Mouse (Mus musculus): Measurements from ENCODE around the gene 2700081O15Rik. TPM values are rescaled to one million over a fixed set of nuclear protein-coding genes. Genes with fewer than 3 reads are reported as not detected.
"Not testable (repeated sequence)": the region's sequence is repeated elsewhere in the genome, so short reads cannot be mapped to it uniquely, and the experiment has no call there.

The 2700081O15Rik gene
- polyA plus RNA-seq, 1 experiment from 2014 or later = 16.0 TPM

GRCm38 (mm10) chr19:7398898-7399297 lies 18.5 kb upstream of the 2700081O15Rik start:
- ATAC-seq (ENCODE audit: low FRiP score); H3K4me1 ChIP-seq; H3K4me3 ChIP-seq (replicated peaks); H3K4me2 ChIP-seq; H3K9ac ChIP-seq (replicated peaks); H3K27ac ChIP-seq (replicated peaks); H3K27me3 ChIP-seq (replicated peaks); H3K36me3 ChIP-seq; H3K9me3 ChIP-seq (replicated peaks): not testable (repeated sequence)
- 37% methylated on average over 24 of the region's 24 CpGs for WGBS

- Histone ChIP-seq H3K27ac (replicated peaks) (no peak overlapping the region), H3K4me1 (no peaks in the 10 kb centered on the region), H3K27me3 (replicated peaks) (no peaks in the 10 kb centered on the region), H3K4me2 (no peak overlapping the region), H3K9me3 (replicated peaks) (no peaks in the 10 kb centered on the region), H3K4me3 (replicated peaks) (no peak overlapping the region), H3K36me3 (no peaks in the 10 kb centered on the region), H3K9ac (replicated peaks) (no peak overlapping the region)
- 80% methylated on average over 11 of the region's 11 CpGs for WGBS
- no peak for ATAC-seq (ENCODE audit: low FRiP score)
Measured at GRCm38 (mm10) chr19:7400635-7401034, 16.8 kb upstream of the 2700081O15Rik start.

GRCm38 (mm10) chr19:7404623-7405229 lies 12.7 kb upstream of the 2700081O15Rik start:
- Histone ChIP-seq H3K9ac (replicated peaks) (no peak overlapping the region), H3K4me3 (replicated peaks) (no peak overlapping the region), H3K27me3 (replicated peaks) (no peaks in the 10 kb centered on the region), H3K9me3 (replicated peaks) (no peaks in the 10 kb centered on the region), H3K4me1 (no peaks in the 10 kb centered on the region), H3K27ac (replicated peaks) (no peak overlapping the region), H3K36me3 (no peaks in the 10 kb centered on the region), H3K4me2 (no peak overlapping the region)
- 75% methylated on average over 9 of the region's 9 CpGs for WGBS
- ATAC-seq (ENCODE audit: low FRiP score) = no peak

- no peak overlapping the region for H3K9ac ChIP-seq (replicated peaks)
- peaks cover 13% of the 10 kb centered on the region for H3K4me1 ChIP-seq
- 59% methylated on average over 2 of the region's 2 CpGs for WGBS
- H3K27me3 ChIP-seq (replicated peaks) = no peaks in the 10 kb centered on the region
- H3K9me3 ChIP-seq (replicated peaks) = no peaks in the 10 kb centered on the region
- no peak overlapping the region for H3K4me3 ChIP-seq (replicated peaks)
- H3K4me2 ChIP-seq = no peak overlapping the region
- no peak overlapping the region for H3K27ac ChIP-seq (replicated peaks)
- no peaks in the 10 kb centered on the region for H3K36me3 ChIP-seq
- no peak for ATAC-seq (ENCODE audit: low FRiP score)
Measured at GRCm38 (mm10) chr19:7412361-7412760, 5.1 kb upstream of the 2700081O15Rik start.

- Histone ChIP-seq H3K9ac (replicated peaks) (peak overlapping the region; percentile 99), H3K4me2 (peak overlapping the region; percentile 85), H3K36me3 (0 out of 2 replicates have a peak, but pooled peaks cover 4% of the 10 kb centered on the region), H3K27me3 (replicated peaks) (no peaks in the 10 kb centered on the region), H3K27ac (replicated peaks) (peak overlapping the region; percentile 99), H3K4me3 (replicated peaks) (peak overlapping the region; percentile 85), H3K4me1 (peaks cover 39% of the 10 kb centered on the region), H3K9me3 (replicated peaks) (no peaks in the 10 kb centered on the region)
- ATAC-seq (ENCODE audit: low FRiP score) = no peak
- WGBS = 20% methylated on average over 22 of the region's 22 CpGs
Measured at GRCm38 (mm10) chr19:7415916-7416833, 1.2 kb upstream of the 2700081O15Rik start.

GRCm38 (mm10) chr19:7417911-7418849 lies 755 bp downstream of the 2700081O15Rik start:
- Histone ChIP-seq H3K4me2 (peak overlapping the region; percentile 85), H3K36me3 (0 out of 2 replicates have a peak, but pooled peaks cover 7% of the 10 kb centered on the region), H3K27ac (replicated peaks) (peak overlapping the region; percentile 99), H3K9me3 (replicated peaks) (no peaks in the 10 kb centered on the region), H3K4me1 (peaks cover 59% of the 10 kb centered on the region), H3K4me3 (replicated peaks) (peak overlapping the region; percentile 85), H3K9ac (replicated peaks) (peak overlapping the region; percentile 99), H3K27me3 (replicated peaks) (no peaks in the 10 kb centered on the region)
- WGBS = under 1% methylated on average over 57 of the region's 59 CpGs
- ATAC-seq (ENCODE audit: low FRiP score) = peak; percentile 71

GRCm38 (mm10) chr19:7419134-7419533 lies 1.7 kb downstream of the 2700081O15Rik start:
- Histone ChIP-seq H3K9me3 (replicated peaks) (no peaks in the 10 kb centered on the region), H3K4me2 (peak overlapping the region; percentile 85), H3K4me1 (peaks cover 68% of the 10 kb centered on the region), H3K27ac (replicated peaks) (peak overlapping the region; percentile 99), H3K36me3 (0 out of 2 replicates have a peak, but pooled peaks cover 7% of the 10 kb centered on the region), H3K4me3 (replicated peaks) (peak overlapping the region; percentile 85), H3K9ac (replicated peaks) (peak overlapping the region; percentile 99), H3K27me3 (replicated peaks) (no peaks in the 10 kb centered on the region)
- no peak for ATAC-seq (ENCODE audit: low FRiP score)
- 12% methylated on average over 6 of the region's 6 CpGs for WGBS

- Histone ChIP-seq H3K4me1 (peaks cover 78% of the 10 kb centered on the region), H3K9me3 (replicated peaks) (no peaks in the 10 kb centered on the region), H3K9ac (replicated peaks) (peak overlapping the region; percentile 99), H3K4me3 (replicated peaks) (peak overlapping the region; percentile 85), H3K36me3 (peaks cover 13% of the 10 kb centered on the region; the same call in 1 of the 2 replicates), H3K27ac (replicated peaks) (peak overlapping the region; percentile 99), H3K4me2 (peak overlapping the region; percentile 85), H3K27me3 (replicated peaks) (no peaks in the 10 kb centered on the region)
- 36% methylated on average over 12 of the region's 12 CpGs for WGBS
- no peak for ATAC-seq (ENCODE audit: low FRiP score)
Measured at GRCm38 (mm10) chr19:7420108-7420507, 2.7 kb downstream of the 2700081O15Rik start.

GRCm38 (mm10) chr19:7420841-7421601 lies 3.6 kb downstream of the 2700081O15Rik start:
- H3K4me2 ChIP-seq = peak overlapping the region; percentile 85
- peak overlapping the region; percentile 57 for H3K9ac ChIP-seq (replicated peaks)
- ATAC-seq (ENCODE audit: low FRiP score) = no peak
- peak overlapping the region; percentile 85 for H3K27ac ChIP-seq (replicated peaks)
- peaks cover 16% of the 10 kb centered on the region for H3K36me3 ChIP-seq
- no peaks in the 10 kb centered on the region for H3K27me3 ChIP-seq (replicated peaks)
- no peaks in the 10 kb centered on the region for H3K9me3 ChIP-seq (replicated peaks)
- peaks cover 76% of the 10 kb centered on the region for H3K4me1 ChIP-seq
- H3K4me3 ChIP-seq (replicated peaks) = 0 out of 2 replicates have a peak overlapping the region, but pooled peaks have one; percentile 3
- 39% methylated on average over 27 of the region's 27 CpGs for WGBS

- ATAC-seq (ENCODE audit: low FRiP score) = peak; percentile 39
- 6% methylated on average over 43 of the region's 48 CpGs for WGBS
- Histone ChIP-seq H3K27me3 (replicated peaks) (no peaks in the 10 kb centered on the region), H3K4me3 (replicated peaks) (peak overlapping the region; percentile 43), H3K4me1 (peaks cover 68% of the 10 kb centered on the region), H3K36me3 (peaks cover 24% of the 10 kb centered on the region), H3K9ac (replicated peaks) (peak overlapping the region; percentile 57), H3K27ac (replicated peaks) (peak overlapping the region; percentile 85), H3K9me3 (replicated peaks) (no peaks in the 10 kb centered on the region), H3K4me2 (peak overlapping the region; percentile 85)
Measured at GRCm38 (mm10) chr19:7421602-7422591, 4.5 kb downstream of the 2700081O15Rik start.

All from neural tube, embryonic 15.5 days (tissue).